Mouse (Mus musculus) liver, embryonic 14.5 days (tissue): ENCODE data around the gene 1600002K03Rik.

Experiments used
- CTCF ChIP-seq: IDR thresholded peaks from 2 replicates; pipeline ENCODE4 v1.5.1; 2016; ENCODE audit warnings: antibody characterized with exemption, low read depth, control low read depth
- EP300 ChIP-seq: IDR thresholded peaks from 2 replicates; pipeline ENCODE4 v1.6.1; 2016; ENCODE audit warnings: antibody characterized with exemption, low read depth

- no peak for TF ChIP-seq EP300
- no peak for TF ChIP-seq CTCF
Measured at GRCm38 (mm10) chr10:80182547-80182946, 9.8 kb downstream of the 1600002K03Rik start.
